Mouse (Mus musculus): ENCODE measurements at regions not wholly inside any gene's neighbourhood (a gene's known extent, or its start where the extent isn't known, plus 50 kb on each side); places are given as distances from the start of the nearest gene placed in this dataset.

- no peak for TF ChIP-seq POLR2A (IDR thresholded peaks at IDR 0.05; ENCODE audit: borderline replicate concordance, extremely low read depth, insufficient read depth, insufficient read length, poor library complexity, severe bottlenecking)
- no peak for TF ChIP-seq CTCF (IDR thresholded peaks at IDR 0.05; ENCODE audit: borderline replicate concordance, extremely low read depth, insufficient read depth, insufficient read length)
These were observed 80.1 kb upstream of the Nepro start for GRCm38 (mm10) chr16:44643992-44644391.
